Mouse (Mus musculus) neural tube, embryonic 12.5 days (tissue): ENCODE data around the gene Rab3ip. TPM values are rescaled to one million over a fixed set of nuclear protein-coding genes. Genes with fewer than 3 reads are reported as not detected.

Experiments used
- ATAC-seq: fragments of 200-750 bp; cut with Nextera tagmentation; 2 replicates; pipeline ENCODE4 v1.8.0; 2017; ENCODE audit warnings: low read depth, mild to moderate bottlenecking, moderate TSS enrichment, moderate library complexity; ENCODE audit not compliant: low FRiP score
- H3K27ac ChIP-seq: fragments of 300-500 bp; sonication (generic); 2 replicates; pipeline ENCODE4 v1.5.1; 2016
- H3K27me3 ChIP-seq: fragments of 300-500 bp; sonication (generic); replicated peaks from 2 replicates; pipeline ENCODE4 v1.6.1; 2016; ENCODE audit warnings: mild to moderate bottlenecking
- H3K36me3 ChIP-seq: fragments of 300-500 bp; sonication (generic); 2 replicates; pipeline ENCODE4 v1.6.1; 2016; ENCODE audit warnings: mild to moderate bottlenecking
- H3K4me1 ChIP-seq: fragments of 300-500 bp; sonication (generic); 2 replicates; pipeline ENCODE4 v1.6.1; 2016
- H3K4me2 ChIP-seq: fragments of 300-500 bp; sonication (generic); replicated peaks from 2 replicates; pipeline ENCODE4 v1.6.1; 2016; ENCODE audit warnings: mild to moderate bottlenecking
- H3K4me3 ChIP-seq: fragments of 300-500 bp; sonication (generic); 2 replicates; pipeline ENCODE4 v1.5.1; 2016
- H3K9ac ChIP-seq: fragments of 300-500 bp; sonication (generic); 2 replicates; pipeline ENCODE4 v1.6.1; 2016; ENCODE audit warnings: mild to moderate bottlenecking
- H3K9me3 ChIP-seq: fragments of 300-500 bp; sonication (generic); 2 replicates; pipeline ENCODE4 v1.6.1; 2016; ENCODE audit warnings: mild to moderate bottlenecking
- WGBS: fragments of 180-500 bp; shearing (Covaris S2); methylation state at CpG from one replicate; pipeline ENCODE4 v1.1.7; 2016; 5-methylcytosine and 5-hydroxymethylcytosine counted together
- polyA plus RNA-seq: library from polyadenylated mRNA; unstranded; fragments of >200 nt; fragmentation: Nextera tagmentation; extraction: Ambion mirVana; gene quantifications from 2 replicates; pipeline ENCODE4 v1.2.1, GENCODE M21; 2016

Gene Rab3ip
- polyA plus RNA-seq, 1 experiment from 2014 or later = 47.9 TPM

DNA sequence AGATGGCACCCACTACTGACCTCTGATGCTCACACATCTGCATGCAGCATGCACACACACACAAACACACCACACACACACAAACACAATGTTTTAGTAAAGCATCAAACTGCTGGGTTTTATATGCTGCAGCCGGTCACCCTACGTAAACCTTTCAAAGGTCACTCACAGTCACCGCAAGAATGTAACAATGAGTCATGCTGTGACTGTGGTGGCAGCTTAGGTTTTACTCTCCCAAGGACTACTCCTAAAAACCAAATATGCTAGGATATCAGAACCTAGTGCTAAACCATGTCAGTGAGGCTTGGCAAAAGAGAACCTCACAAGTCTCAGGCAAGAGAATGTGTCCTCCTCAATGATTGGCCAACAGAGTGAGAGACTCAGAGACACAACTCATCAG, 21.7 kb downstream of the Rab3ip start:
- Histone ChIP-seq H3K27me3 (no peaks in the 10 kb centered on the region), H3K9ac (no peak overlapping the region), H3K9me3 (no peaks in the 10 kb centered on the region), H3K4me2 (no peak overlapping the region), H3K36me3 (peaks cover 40% of the 10 kb centered on the region), H3K27ac (no peak overlapping the region), H3K4me1 (no peaks in the 10 kb centered on the region), H3K4me3 (no peak overlapping the region)
- ATAC-seq = no peak
- 92% methylated on average over 3 of the region's 3 CpGs for WGBS

DNA sequence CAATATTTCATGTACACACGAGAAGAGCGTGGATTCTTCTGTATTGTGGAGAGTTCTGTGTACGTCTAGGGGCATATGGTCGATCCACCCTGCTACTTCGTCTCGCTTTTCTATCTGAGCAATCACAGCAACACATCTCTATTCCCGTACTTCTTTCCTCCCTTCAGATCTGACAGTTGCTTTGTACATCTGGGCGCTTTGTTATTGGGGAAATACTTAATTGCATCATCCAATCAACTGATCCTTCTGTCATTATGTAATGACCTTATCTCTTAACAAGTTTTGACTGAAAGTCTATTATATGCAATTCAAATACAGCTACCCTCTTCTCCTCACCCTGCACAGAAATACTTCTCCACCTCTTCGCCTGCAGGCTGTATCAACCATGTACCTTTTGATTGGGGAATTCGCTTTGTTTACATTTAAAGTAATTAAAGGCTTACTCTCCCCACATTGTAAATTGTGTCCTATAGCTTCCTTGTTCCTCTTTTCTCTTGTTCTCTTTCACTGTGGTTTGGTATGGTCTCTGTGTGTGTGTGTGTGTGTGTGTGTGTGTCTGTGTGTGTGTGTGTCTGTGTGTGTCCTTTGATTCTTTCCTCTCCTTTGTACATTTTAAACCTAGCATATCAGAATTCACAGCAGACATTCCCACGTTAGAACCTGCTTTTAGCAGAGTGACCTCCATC, 24.0 kb downstream of the Rab3ip start:
- no peaks in the 10 kb centered on the region for H3K9me3 ChIP-seq
- no peak overlapping the region for H3K4me3 ChIP-seq
- 91% methylated on average over 11 of the region's 11 CpGs for WGBS
- H3K36me3 ChIP-seq = peaks cover 48% of the 10 kb centered on the region
- H3K27me3 ChIP-seq = no peaks in the 10 kb centered on the region
- no peak overlapping the region for H3K9ac ChIP-seq
- H3K4me1 ChIP-seq = no peaks in the 10 kb centered on the region
- no peak overlapping the region for H3K27ac ChIP-seq
- no peak overlapping the region for H3K4me2 ChIP-seq
- no peak for ATAC-seq

DNA sequence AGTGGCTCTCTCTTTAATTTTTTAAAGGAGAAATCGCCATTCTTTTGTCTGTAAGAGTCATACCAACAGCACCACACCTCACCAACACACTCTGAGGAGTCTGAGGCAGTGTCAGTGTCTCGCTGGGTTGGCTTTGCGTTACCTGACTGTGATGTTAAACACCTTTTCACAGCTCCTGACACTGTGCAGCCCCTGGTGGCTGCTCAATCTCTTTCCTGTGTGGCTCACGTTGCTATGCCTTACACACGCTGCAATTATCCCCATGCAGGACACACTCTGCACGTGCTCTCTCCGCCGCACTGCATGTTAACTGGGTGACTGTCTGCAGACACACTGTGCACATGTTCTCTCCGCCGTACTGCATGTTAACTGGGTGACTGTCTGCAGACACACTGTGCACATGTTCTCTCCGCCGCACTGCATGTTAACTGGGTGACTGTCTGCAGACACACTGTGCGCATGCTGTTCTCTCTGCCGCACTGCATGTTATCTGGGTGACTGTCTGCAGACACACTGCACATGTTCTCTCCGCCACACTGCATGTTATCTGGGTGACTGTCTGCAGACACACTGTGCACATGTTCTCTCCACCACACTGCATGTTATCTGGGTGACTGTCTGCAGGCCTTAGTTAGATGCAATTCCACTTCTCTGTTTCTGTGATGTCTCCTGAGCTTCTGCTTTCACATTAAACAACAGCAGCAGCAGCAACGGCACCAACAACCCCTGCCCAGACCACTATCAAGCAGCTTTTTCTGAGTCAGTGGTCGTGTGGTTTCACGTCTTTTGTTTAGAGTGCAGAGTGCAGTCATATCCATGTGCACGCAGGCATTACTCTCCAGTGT, 26.7 kb downstream of the Rab3ip start:
- Histone ChIP-seq H3K9me3 (no peaks in the 10 kb centered on the region), H3K4me2 (no peak overlapping the region), H3K36me3 (peaks cover 44% of the 10 kb centered on the region), H3K27me3 (no peaks in the 10 kb centered on the region), H3K27ac (no peak overlapping the region), H3K4me1 (no peaks in the 10 kb centered on the region), H3K4me3 (no peak overlapping the region), H3K9ac (no peak overlapping the region)
- WGBS = 93% methylated on average over 19 of the region's 19 CpGs
- no peak for ATAC-seq

DNA sequence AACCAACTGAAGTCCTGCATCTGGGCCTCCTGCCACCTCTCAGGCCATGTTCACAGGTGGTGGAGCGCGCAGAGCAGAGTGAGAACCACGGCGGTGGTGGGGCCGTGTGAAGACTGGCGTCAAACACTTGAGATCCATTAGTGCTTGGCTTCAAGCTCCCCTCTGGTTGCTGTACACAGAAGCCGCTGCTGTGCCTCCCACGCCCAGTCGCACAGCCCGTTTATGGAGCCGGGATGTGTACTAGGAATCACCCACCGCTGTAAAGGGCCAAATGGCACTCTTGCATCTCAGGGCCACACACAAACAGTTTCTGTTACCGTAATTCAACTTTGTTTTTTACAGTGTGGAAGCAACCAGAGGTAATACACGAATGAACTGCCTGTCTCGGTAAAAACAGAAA, 28.4 kb downstream of the Rab3ip start:
- peaks cover 48% of the 10 kb centered on the region for H3K36me3 ChIP-seq

DNA sequence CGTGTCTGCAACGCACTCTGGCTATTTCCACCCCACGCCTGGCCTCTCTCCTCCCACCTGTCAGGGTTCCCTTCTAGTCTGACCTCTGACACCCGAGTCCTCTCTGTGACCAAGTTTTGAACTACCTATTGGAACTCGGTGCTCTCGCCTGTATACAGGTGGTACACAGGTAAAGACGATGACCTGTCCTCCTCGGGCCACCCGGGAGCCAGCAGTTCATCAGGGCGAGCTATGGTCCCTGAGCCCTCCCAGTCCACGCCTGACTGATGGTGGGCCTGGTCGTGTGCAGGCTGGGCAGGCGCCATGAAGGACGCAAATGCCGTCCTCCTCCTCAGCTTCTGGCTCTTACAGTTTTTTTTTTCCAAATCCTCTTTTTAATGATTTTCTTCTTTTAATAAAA, 29.2 kb downstream of the Rab3ip start:
- no peaks in the 10 kb centered on the region for H3K27me3 ChIP-seq
- ATAC-seq = no peak
- peaks cover 50% of the 10 kb centered on the region for H3K36me3 ChIP-seq
- H3K4me2 ChIP-seq = no peak overlapping the region
- no peak overlapping the region for H3K9ac ChIP-seq
- no peaks in the 10 kb centered on the region for H3K9me3 ChIP-seq
- 94% methylated on average over 15 of the region's 15 CpGs for WGBS
- H3K4me3 ChIP-seq = no peak overlapping the region
- H3K4me1 ChIP-seq = no peaks in the 10 kb centered on the region
- H3K27ac ChIP-seq = no peak overlapping the region

More for the DNA sequence above, 28.4 kb downstream of the Rab3ip start:
- Histone ChIP-seq H3K4me3 (no peak overlapping the region), H3K4me1 (no peaks in the 10 kb centered on the region), H3K9ac (no peak overlapping the region), H3K27me3 (no peaks in the 10 kb centered on the region), H3K9me3 (no peaks in the 10 kb centered on the region), H3K4me2 (no peak overlapping the region), H3K27ac (no peak overlapping the region)
- WGBS = 88% methylated on average over 15 of the region's 15 CpGs
- ATAC-seq = no peak

GRCm38 (mm10) chr10:116920641-116921040, 29.9 kb downstream of the Rab3ip start:
- Histone ChIP-seq H3K4me2 (no peak overlapping the region), H3K4me3 (no peak overlapping the region), H3K4me1 (no peaks in the 10 kb centered on the region), H3K27me3 (no peaks in the 10 kb centered on the region), H3K36me3 (peaks cover 49% of the 10 kb centered on the region), H3K9me3 (no peaks in the 10 kb centered on the region), H3K27ac (no peak overlapping the region), H3K9ac (no peak overlapping the region)
- no peak for ATAC-seq
- WGBS = 96% methylated on average over 8 of the region's 8 CpGs

- 88% methylated on average over 25 of the region's 25 CpGs for WGBS
- Histone ChIP-seq H3K9ac (no peak overlapping the region), H3K36me3 (peaks cover 47% of the 10 kb centered on the region), H3K27ac (no peak overlapping the region), H3K4me2 (no peak overlapping the region), H3K4me3 (no peak overlapping the region), H3K4me1 (no peaks in the 10 kb centered on the region), H3K9me3 (no peaks in the 10 kb centered on the region), H3K27me3 (no peaks in the 10 kb centered on the region)
- ATAC-seq = no peak
Measured at GRCm38 (mm10) chr10:116919368-116920317, 30.9 kb downstream of the Rab3ip start.

- H3K9me3 ChIP-seq = no peaks in the 10 kb centered on the region
- no peak overlapping the region for H3K4me3 ChIP-seq
- H3K9ac ChIP-seq = no peak overlapping the region
- ATAC-seq = no peak
- H3K36me3 ChIP-seq = peaks cover 56% of the 10 kb centered on the region
- H3K4me2 ChIP-seq = no peak overlapping the region
- H3K27ac ChIP-seq = no peak overlapping the region
- H3K27me3 ChIP-seq = no peaks in the 10 kb centered on the region
- H3K4me1 ChIP-seq = no peaks in the 10 kb centered on the region
- 80% methylated on average over 8 of the region's 8 CpGs for WGBS
Measured at GRCm38 (mm10) chr10:116916581-116916980, 34.0 kb downstream of the Rab3ip start.

DNA sequence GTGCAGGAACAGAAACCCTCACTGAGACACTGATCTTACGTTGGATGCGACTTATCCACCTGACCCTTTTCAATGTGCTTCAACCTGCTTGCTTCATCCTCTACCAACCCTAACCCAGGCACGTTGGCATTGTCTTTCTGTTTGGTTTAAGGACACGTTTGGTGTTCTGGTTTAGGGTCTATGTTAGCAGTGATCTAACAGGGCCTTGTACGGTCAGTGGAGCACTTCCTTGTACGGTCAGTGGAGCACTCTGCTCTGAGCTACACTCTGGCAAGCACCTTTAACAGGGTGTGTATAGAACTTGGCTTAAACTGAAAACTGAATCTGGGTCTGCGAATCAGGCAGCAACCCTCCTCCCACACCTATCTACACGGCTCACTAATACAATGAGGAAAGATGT, 35.3 kb downstream of the Rab3ip start:
- Histone ChIP-seq H3K27ac (no peak overlapping the region), H3K4me2 (no peak overlapping the region)
- ATAC-seq = no peak

GRCm38 (mm10) chr10:116914586-116914985, 36.0 kb downstream of the Rab3ip start:
- no peaks in the 10 kb centered on the region for H3K4me1 ChIP-seq
- no peak for ATAC-seq
- no peaks in the 10 kb centered on the region for H3K27me3 ChIP-seq
- no peak overlapping the region for H3K4me3 ChIP-seq
- H3K36me3 ChIP-seq = peaks cover 68% of the 10 kb centered on the region
- no peak overlapping the region for H3K4me2 ChIP-seq
- H3K27ac ChIP-seq = no peak overlapping the region
- H3K9me3 ChIP-seq = no peaks in the 10 kb centered on the region
- WGBS = 95% methylated on average over 9 of the region's 9 CpGs
- H3K9ac ChIP-seq = no peak overlapping the region

More for the DNA sequence above, 35.3 kb downstream of the Rab3ip start:
- WGBS = 94% methylated on average over 8 of the region's 8 CpGs
- Histone ChIP-seq H3K9ac (no peak overlapping the region), H3K4me3 (no peak overlapping the region), H3K9me3 (no peaks in the 10 kb centered on the region), H3K4me1 (no peaks in the 10 kb centered on the region), H3K36me3 (peaks cover 61% of the 10 kb centered on the region), H3K27me3 (no peaks in the 10 kb centered on the region)

- Histone ChIP-seq H3K4me3 (no peak overlapping the region), H3K36me3 (peaks cover 75% of the 10 kb centered on the region), H3K4me1 (no peaks in the 10 kb centered on the region), H3K9ac (no peak overlapping the region), H3K27ac (no peak overlapping the region), H3K9me3 (no peaks in the 10 kb centered on the region), H3K4me2 (no peak overlapping the region), H3K27me3 (no peaks in the 10 kb centered on the region)
- 93% methylated on average over 17 of the region's 17 CpGs for WGBS
- no peak for ATAC-seq
Measured at GRCm38 (mm10) chr10:116913647-116914273, 36.8 kb downstream of the Rab3ip start.
